ENCODE assay signal across 8 mouse cellular contexts in the genomic region with DNA sequence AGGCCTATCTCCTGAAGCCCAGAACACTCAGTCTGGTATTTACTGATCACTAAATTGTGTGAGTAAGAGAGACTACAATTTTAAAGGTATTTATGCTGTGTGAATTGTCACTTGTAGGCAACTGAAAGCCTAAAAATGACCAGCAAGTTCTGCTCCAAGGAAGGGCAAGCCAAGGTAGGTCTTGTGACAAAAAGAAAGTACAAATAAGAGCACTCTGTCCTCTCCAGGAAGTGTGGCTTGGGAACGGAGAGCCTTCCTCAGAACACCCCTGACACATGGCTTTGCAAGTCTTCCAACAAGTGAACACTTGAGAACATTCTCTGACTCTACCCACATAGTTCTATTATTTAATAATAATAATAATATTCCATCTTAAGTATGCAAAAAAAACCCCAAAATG. TPM values are rescaled to one million over a fixed set of nuclear protein-coding genes. Genes with fewer than 3 reads are reported as not detected.
DNase-seq lines count a peak whose midpoint lies in the region; ATAC-seq and TF ChIP-seq lines count a peak whose summit lies in the region.
"Had no signal": no experiment of that assay in that cellular context is flagged by ENCODE, and none has a peak within 500 bp of the region (broad histone marks: within the 10 kb centered on the region; RNA-seq: fewer than 3 reads in every experiment).

No protein-coding gene starts in this region.

- 53% methylated on average over 1 of the region's 1 CpGs for WGBS in forebrain, postnatal 0 days
- 17% methylated on average over 1 of the region's 1 CpGs for WGBS in intestine, postnatal 0 days
- WGBS in neural tube, embryonic 15.5 days, result 54% methylated on average over 1 of the region's 1 CpGs

- no peaks in the 10 kb centered on the region for H3K9me3 ChIP-seq in forebrain, postnatal 0 days (ENCODE audit: low read length)
- H3K9me3 ChIP-seq in intestine, postnatal 0 days (ENCODE audit: control insufficient read depth), result no peaks in the 10 kb centered on the region
- H3K9me3 ChIP-seq in neural tube, embryonic 15.5 days (replicated peaks), result no peaks in the 10 kb centered on the region

- H3K4me2 ChIP-seq in forebrain, postnatal 0 days (ENCODE audit: low read depth), result peak overlapping the region; percentile 88; the same call in 1 of the 2 replicates
- H3K4me2 ChIP-seq in intestine, postnatal 0 days (replicated peaks; ENCODE audit: low read depth), result peak overlapping the region; percentile 77
- peak overlapping the region; percentile 87 for H3K4me2 ChIP-seq in neural tube, embryonic 15.5 days

- DNase-seq in layer of hippocampus, adult 2 months (ENCODE audit: low spot score in 2 of 2), result no peak
- no peak for DNase-seq in layer of hippocampus, postnatal 25 days (ENCODE audit: extremely low spot score in 1 of 2, low spot score in 1 of 2)
- no peak for DNase-seq in forebrain, postnatal 0 days
- DNase-seq in right cerebral cortex, postnatal 4 days, result no peak
- DNase-seq in c-Kit-positive CD71-positive TER-119-positive erythroid progenitor cells, embryonic 14.5 days (ENCODE audit: low spot score), result no peak
- DNase-seq: cerebellum, adult 11-12 months had no signal

- no peak for ATAC-seq in forebrain, postnatal 0 days
- ATAC-seq in intestine, postnatal 0 days, result no peak
- no peak for ATAC-seq in neural tube, embryonic 15.5 days (ENCODE audit: low FRiP score)

- TF ChIP-seq CTCF in layer of hippocampus, adult 2 months (conservative IDR thresholded peaks at IDR 0.05), result no peak
- TF ChIP-seq CTCF in forebrain, postnatal 0 days (IDR thresholded peaks at IDR 0.05; ENCODE audit: low read depth), result no peak
- TF ChIP-seq CTCF in intestine, postnatal 0 days (IDR thresholded peaks at IDR 0.05; ENCODE audit: low read depth), result no peak

- H3K4me1 ChIP-seq in forebrain, postnatal 0 days (ENCODE audit: insufficient read depth), result peaks cover 11% of the 10 kb centered on the region
- H3K4me1 ChIP-seq in intestine, postnatal 0 days (replicated peaks; ENCODE audit: control insufficient read depth, insufficient read depth, low read length), result peaks cover 12% of the 10 kb centered on the region
- H3K4me1 ChIP-seq in neural tube, embryonic 15.5 days, result peaks cover 62% of the 10 kb centered on the region

- H3K27ac ChIP-seq in layer of hippocampus, adult 2 months, result peak overlapping the region; percentile 84; the same call in 1 of the 2 replicates
- no peak overlapping the region for H3K27ac ChIP-seq in forebrain, postnatal 0 days (ENCODE audit: low read depth, low read length)
- no peak overlapping the region for H3K27ac ChIP-seq in intestine, postnatal 0 days (ENCODE audit: low read depth, low read length)
- no peak overlapping the region for H3K27ac ChIP-seq in neural tube, embryonic 15.5 days (replicated peaks)

- no peaks in the 10 kb centered on the region for H3K27me3 ChIP-seq in forebrain, postnatal 0 days (ENCODE audit: insufficient read depth, low read length)
- H3K27me3 ChIP-seq in intestine, postnatal 0 days (replicated peaks; ENCODE audit: control insufficient read depth, insufficient read depth, low read length), result no peaks in the 10 kb centered on the region
- H3K27me3 ChIP-seq in neural tube, embryonic 15.5 days (replicated peaks), result no peaks in the 10 kb centered on the region

- no peak overlapping the region for H3K9ac ChIP-seq in forebrain, postnatal 0 days
- H3K9ac ChIP-seq in intestine, postnatal 0 days (ENCODE audit: low read depth, low read length), result peak overlapping the region; percentile 34; the same call in 1 of the 2 replicates
- H3K9ac ChIP-seq in neural tube, embryonic 15.5 days (replicated peaks), result peak overlapping the region; percentile 28; the same call in 1 of the 2 replicates

- no peaks in the 10 kb centered on the region for H3K36me3 ChIP-seq in forebrain, postnatal 0 days (ENCODE audit: insufficient read depth)
- H3K36me3 ChIP-seq in intestine, postnatal 0 days (ENCODE audit: control insufficient read depth, insufficient read depth), result no peaks in the 10 kb centered on the region
- no peaks in the 10 kb centered on the region for H3K36me3 ChIP-seq in neural tube, embryonic 15.5 days

- peak overlapping the region; percentile 87 for H3K4me3 ChIP-seq in layer of hippocampus, adult 2 months
- H3K4me3 ChIP-seq in forebrain, postnatal 0 days (ENCODE audit: low read depth, low read length), result peak overlapping the region; percentile 81; the same call in 1 of the 2 replicates
- peak overlapping the region; percentile 94 for H3K4me3 ChIP-seq in intestine, postnatal 0 days (ENCODE audit: low read depth, low read length)
- H3K4me3 ChIP-seq in neural tube, embryonic 15.5 days (replicated peaks), result peak overlapping the region; percentile 94

RNA-seq across cellular contexts. Expression of a gene that starts 2.5 kb away (rescaled TPM):
- 10 to 100 TPM; 26.2 to 27.4 TPM for total RNA-seq in layer of hippocampus, adult 2 months (2021)
- 10 to 100 TPM; 28.0 to 30.5 TPM for total RNA-seq in layer of hippocampus, postnatal 25 days (2021)
- 36.9 and 53.3 TPM in 2 replicates for total RNA-seq in forebrain, postnatal 0 days (2014; rRNA removed)
- polyA plus RNA-seq in forebrain, postnatal 0 days (2015; fragmentation: Nextera tagmentation; extraction: Ambion mirVana), result 9.0 and 10.7 TPM in 2 replicates
- polyA plus RNA-seq in intestine, postnatal 0 days (2015; fragmentation: Nextera tagmentation; extraction: Ambion mirVana), result 13.3 and 13.4 TPM in 2 replicates
- 14.5 and 15.0 TPM in 2 replicates for polyA plus RNA-seq in neural tube, embryonic 15.5 days (2015; fragmentation: Nextera tagmentation; extraction: Ambion mirVana)
